Mouse (Mus musculus) ES-Bruce4 (cell line): ENCODE data around the gene Crx. TPM values are rescaled to one million over a fixed set of nuclear protein-coding genes. Genes with fewer than 3 reads are reported as not detected.

Source experiments
- H3K27ac ChIP-seq: 2 replicates; pipeline ENCODE4 v1.5.1; 2012; ENCODE audit warnings: low read length, inconsistent platforms; ENCODE audit not compliant: insufficient read depth
- H3K27me3 ChIP-seq: 2 replicates; pipeline ENCODE4 v1.6.1; 2012; ENCODE audit warnings: mild to moderate bottlenecking, low read length, inconsistent platforms; ENCODE audit not compliant: control insufficient read depth, poor library complexity, insufficient read depth, severe bottlenecking
- H3K36me3 ChIP-seq: 2 replicates; pipeline ENCODE4 v1.6.1; 2012; ENCODE audit warnings: inconsistent platforms, mild to moderate bottlenecking, low read length, moderate library complexity; ENCODE audit not compliant: control insufficient read depth, poor library complexity, insufficient read depth, severe bottlenecking
- H3K4me1 ChIP-seq: one replicate; pipeline ENCODE4 v1.8.1; 2011; ENCODE audit warnings: low read length; ENCODE audit not compliant: control insufficient read depth, insufficient read depth
- H3K4me3 ChIP-seq: 2 replicates; pipeline ENCODE4 v1.5.1; 2011; ENCODE audit warnings: low read depth, mild to moderate bottlenecking, low read length
- H3K9ac ChIP-seq: 2 replicates; pipeline ENCODE4 v1.6.1; 2012; ENCODE audit warnings: low read depth, mild to moderate bottlenecking, inconsistent platforms; ENCODE audit not compliant: poor library complexity, severe bottlenecking
- H3K9me3 ChIP-seq: replicated peaks from 2 replicates; pipeline ENCODE4 v1.6.1; 2012; ENCODE audit warnings: mild to moderate bottlenecking, low read length, inconsistent platforms; ENCODE audit not compliant: control insufficient read depth, poor library complexity, insufficient read depth, severe bottlenecking
- CTCF ChIP-seq: IDR thresholded peaks from one replicate; pipeline ENCODE4 v1.8.1; 2011; ENCODE audit warnings: low read depth, low read length
- EP300 ChIP-seq: IDR thresholded peaks from 2 replicates; pipeline ENCODE4 v1.6.1; 2011; ENCODE audit warnings: low read depth, low read length; ENCODE audit not compliant: insufficient read depth
- POLR2A ChIP-seq: IDR thresholded peaks from one replicate; pipeline ENCODE4 v1.8.1; 2011; ENCODE audit warnings: low read length; ENCODE audit not compliant: insufficient read depth
- polyA plus RNA-seq: library from polyadenylated mRNA; stranded (reverse); fragments of >200 nt; gene quantifications from 2 replicates; pipeline ENCODE4 v1.2.4, GENCODE M21; 2011; ENCODE audit warnings: low read depth; ENCODE audit not compliant: missing spikeins, insufficient read depth, insufficient read length

Crx gene
- polyA plus RNA-seq, 1 experiment, result not detected

DNA sequence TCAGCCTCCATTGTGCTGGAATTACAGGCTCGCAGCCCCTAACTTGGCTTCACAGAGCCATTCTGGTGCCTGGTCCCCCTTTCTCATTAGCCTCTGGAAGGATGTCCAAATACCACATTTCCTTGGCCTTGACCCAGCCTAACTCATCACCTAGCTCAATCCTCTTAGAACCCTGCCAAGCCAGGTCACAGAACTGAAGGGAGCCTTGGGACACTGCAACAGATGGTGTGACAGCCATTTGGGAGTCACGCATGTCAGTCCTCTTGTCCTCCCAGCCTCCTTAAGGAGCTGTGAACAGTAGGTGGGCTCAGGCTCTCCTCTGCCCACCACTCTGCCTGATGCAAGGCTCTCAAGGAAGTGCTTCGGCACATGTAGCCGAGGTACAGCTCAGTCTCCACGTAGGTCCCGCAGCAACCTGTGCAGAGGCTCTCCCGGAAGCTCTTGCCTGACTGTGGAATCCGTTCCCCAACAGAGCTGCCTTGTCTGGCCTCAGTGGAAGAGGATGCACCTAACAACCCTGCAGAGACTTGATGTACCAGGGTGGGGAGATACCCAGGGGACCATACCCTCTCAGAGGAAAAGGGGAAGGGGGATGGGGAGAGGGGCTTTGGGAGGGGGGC, 28.3 kb upstream of the Crx start:
- Histone ChIP-seq H3K9me3 (no peaks in the 10 kb centered on the region), H3K4me3 (no peak overlapping the region), H3K36me3 (no peaks in the 10 kb centered on the region), H3K4me1 (no peaks in the 10 kb centered on the region), H3K27me3 (no peaks in the 10 kb centered on the region), H3K27ac (no peak overlapping the region), H3K9ac (no peak overlapping the region)
- no peak for TF ChIP-seq CTCF
- no peak for TF ChIP-seq EP300
- TF ChIP-seq POLR2A, result no peak

DNA sequence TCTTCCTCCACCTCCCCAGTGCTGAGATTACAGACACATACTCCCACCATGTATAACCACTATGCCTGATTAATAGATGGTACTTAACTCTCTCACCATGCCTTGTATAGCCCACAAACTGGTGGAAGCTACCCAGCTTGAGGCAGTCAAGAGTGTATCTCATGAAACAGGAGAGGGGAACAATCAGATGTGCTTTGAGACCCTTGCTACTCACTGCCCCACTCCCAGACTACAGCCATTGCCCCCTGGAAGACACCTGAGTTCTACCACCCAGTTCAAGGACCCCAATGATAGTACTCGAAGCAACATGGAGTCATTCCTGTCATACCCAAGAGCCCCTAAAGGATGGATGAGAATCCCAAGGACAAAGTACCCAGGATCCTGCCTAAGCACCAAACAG, 26.8 kb upstream of the Crx start:
- Histone ChIP-seq H3K27me3 (no peaks in the 10 kb centered on the region), H3K4me1 (no peaks in the 10 kb centered on the region), H3K9ac (no peak overlapping the region), H3K9me3 (0 out of 2 replicates have a peak, but pooled peaks cover 2% of the 10 kb centered on the region), H3K36me3 (no peaks in the 10 kb centered on the region), H3K4me3 (no peak overlapping the region), H3K27ac (no peak overlapping the region)
- TF ChIP-seq POLR2A (no peak), EP300 (no peak)

DNA sequence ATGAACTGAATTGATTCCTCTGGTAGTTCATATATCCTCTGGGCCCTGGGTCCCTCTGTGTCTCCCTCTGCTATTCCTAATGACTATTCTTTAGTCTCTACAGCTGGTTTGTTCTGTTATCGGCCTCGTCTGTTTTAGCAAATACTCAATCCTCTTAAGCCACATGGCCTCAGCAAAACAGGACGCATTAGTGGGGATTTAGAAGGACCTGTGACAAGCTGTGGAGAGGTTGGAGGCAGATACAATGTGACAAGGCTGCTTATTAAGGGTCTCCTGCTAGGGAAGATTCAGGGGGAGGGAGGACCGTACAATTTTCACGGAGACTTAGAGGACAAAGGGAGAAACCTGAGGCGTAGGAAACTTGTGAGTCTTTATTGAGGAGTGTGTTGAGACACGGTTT, 26.1 kb upstream of the Crx start:
- TF ChIP-seq EP300 (no peak), POLR2A (no peak), CTCF (no peak)
- no peaks in the 10 kb centered on the region for H3K27me3 ChIP-seq
- H3K36me3 ChIP-seq, result no peaks in the 10 kb centered on the region
- H3K27ac ChIP-seq, result no peak overlapping the region
- H3K4me3 ChIP-seq, result no peak overlapping the region
- no peak overlapping the region for H3K9ac ChIP-seq
- H3K9me3 ChIP-seq, result 0 out of 2 replicates have a peak, but pooled peaks cover 2% of the 10 kb centered on the region
- no peaks in the 10 kb centered on the region for H3K4me1 ChIP-seq

DNA sequence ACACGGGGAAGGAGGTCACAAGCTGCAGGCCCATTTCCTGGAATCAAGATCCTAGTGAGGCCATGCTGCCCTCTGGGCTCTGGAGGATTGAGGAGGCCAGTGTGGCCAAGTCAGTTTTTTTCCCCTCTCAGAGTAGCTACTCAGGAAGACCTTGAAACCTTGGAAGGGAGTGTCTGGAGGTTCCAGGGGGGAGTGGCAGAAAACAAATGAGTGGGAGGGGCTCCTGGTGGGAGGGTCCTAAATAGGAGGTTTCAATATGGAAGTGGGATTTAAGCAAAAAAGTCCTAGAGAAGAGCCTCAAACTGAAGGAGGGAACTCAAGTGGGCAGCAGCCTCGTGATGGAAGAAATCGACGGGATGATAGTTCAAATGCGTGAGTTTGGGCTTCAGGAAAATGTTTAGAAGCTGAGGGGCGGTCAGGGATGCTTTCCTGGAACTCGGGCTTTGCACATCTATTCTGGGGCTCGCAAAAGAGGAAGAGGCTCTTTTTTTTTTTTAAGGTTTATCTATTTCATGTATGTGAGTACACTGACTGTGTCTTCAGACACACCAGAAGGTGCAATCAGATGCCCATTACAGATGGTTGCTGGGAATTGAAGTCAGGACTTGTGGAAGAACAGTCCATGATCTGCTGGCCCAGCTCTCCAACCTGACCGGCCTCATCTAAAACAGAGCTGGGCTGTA, 21.7 kb upstream of the Crx start:
- no peaks in the 10 kb centered on the region; the same call in 1 of the 2 replicates for H3K27me3 ChIP-seq
- H3K36me3 ChIP-seq, result no peaks in the 10 kb centered on the region
- H3K4me1 ChIP-seq, result no peaks in the 10 kb centered on the region
- 0 out of 2 replicates have a peak, but pooled peaks cover 2% of the 10 kb centered on the region for H3K9me3 ChIP-seq
- H3K27ac ChIP-seq, result no peak overlapping the region
- H3K4me3 ChIP-seq, result no peak overlapping the region
- no peak for TF ChIP-seq CTCF
- no peak overlapping the region for H3K9ac ChIP-seq

DNA sequence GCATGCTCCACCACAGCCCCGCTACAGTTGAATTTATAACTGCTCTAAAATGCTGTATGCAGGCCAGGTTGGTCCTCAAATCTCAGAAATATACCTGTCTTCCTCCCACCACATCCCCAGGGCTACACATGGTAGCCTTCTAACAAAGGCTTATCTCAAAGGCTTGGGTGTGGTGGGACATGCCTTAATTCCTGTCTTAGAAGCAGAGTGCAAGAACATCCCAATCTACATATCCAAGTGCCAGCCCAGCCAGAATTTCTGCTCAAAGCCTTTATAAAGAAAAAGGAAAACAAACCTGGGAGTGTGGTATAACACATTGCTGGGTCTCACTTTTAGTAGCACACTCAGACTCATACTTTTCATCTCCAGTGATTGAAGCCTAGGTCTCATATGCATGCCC, 14.5 kb upstream of the Crx start:
- no peak overlapping the region for H3K4me3 ChIP-seq
- TF ChIP-seq EP300 (no peak), POLR2A (no peak), CTCF (no peak)
- no peaks in the 10 kb centered on the region for H3K9me3 ChIP-seq
- H3K27me3 ChIP-seq, result no peaks in the 10 kb centered on the region; the same call in 1 of the 2 replicates
- no peaks in the 10 kb centered on the region for H3K36me3 ChIP-seq
- no peaks in the 10 kb centered on the region for H3K4me1 ChIP-seq
- no peak overlapping the region for H3K27ac ChIP-seq
- H3K9ac ChIP-seq, result no peak overlapping the region

DNA sequence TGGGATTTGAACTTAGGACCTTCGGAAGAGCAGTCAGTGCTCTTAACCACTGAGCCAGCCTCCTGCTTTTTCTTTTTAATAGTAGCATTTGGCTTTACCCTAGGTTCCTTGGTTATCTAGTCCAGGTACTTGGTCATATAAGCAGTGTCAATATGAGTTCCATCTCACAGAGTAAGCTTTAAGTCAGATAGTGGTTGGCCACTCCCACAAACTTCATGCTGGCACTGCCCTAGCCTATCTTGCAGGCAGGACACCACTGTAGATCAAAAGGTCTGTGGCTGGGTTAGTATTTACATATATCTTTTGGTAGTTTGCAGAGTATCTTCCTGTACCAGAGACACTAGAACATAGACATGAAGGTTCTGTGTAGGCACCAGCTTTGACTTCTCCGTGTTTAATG, 4.4 kb upstream of the Crx start:
- no peak overlapping the region for H3K9ac ChIP-seq
- TF ChIP-seq CTCF, result no peak
- TF ChIP-seq POLR2A, result no peak
- no peaks in the 10 kb centered on the region for H3K9me3 ChIP-seq
- no peaks in the 10 kb centered on the region for H3K36me3 ChIP-seq
- no peak overlapping the region for H3K27ac ChIP-seq
- H3K4me1 ChIP-seq, result peaks cover 2% of the 10 kb centered on the region
- H3K27me3 ChIP-seq, result no peaks in the 10 kb centered on the region
- H3K4me3 ChIP-seq, result no peak overlapping the region
